Mouse (Mus musculus) midbrain, embryonic 13.5 days (tissue): ENCODE measurements around the gene Nqo2. TPM values are rescaled to one million over a fixed set of nuclear protein-coding genes. Genes with fewer than 3 reads are reported as not detected.

Experiments used
- ATAC-seq: fragments of 200-750 bp; cut with Nextera tagmentation; 2 replicates; pipeline ENCODE4 v1.8.0; 2017; ENCODE audit warnings: mild to moderate bottlenecking, moderate TSS enrichment, moderate library complexity
- H3K27ac ChIP-seq: fragments of 300-500 bp; sonication (generic); 2 replicates; pipeline ENCODE4 v1.5.1; 2015; ENCODE audit warnings: inconsistent platforms, mild to moderate bottlenecking, moderate library complexity
- H3K27me3 ChIP-seq: fragments of 300-500 bp; sonication (generic); 2 replicates; pipeline ENCODE4 v1.6.1; 2015; ENCODE audit warnings: mild to moderate bottlenecking, inconsistent platforms
- H3K36me3 ChIP-seq: fragments of 300-500 bp; sonication (generic); 2 replicates; pipeline ENCODE4 v1.6.1; 2015; ENCODE audit warnings: mild to moderate bottlenecking, inconsistent platforms
- H3K4me1 ChIP-seq: fragments of 300-500 bp; sonication (generic); replicated peaks from 2 replicates; pipeline ENCODE4 v1.6.1; 2015; ENCODE audit warnings: inconsistent platforms
- H3K4me2 ChIP-seq: fragments of 300-500 bp; sonication (generic); replicated peaks from 2 replicates; pipeline ENCODE4 v1.6.1; 2015; ENCODE audit warnings: moderate library complexity, mild to moderate bottlenecking, inconsistent platforms
- H3K4me3 ChIP-seq: fragments of 300-500 bp; sonication (generic); replicated peaks from 2 replicates; pipeline ENCODE4 v1.5.1; 2015; ENCODE audit warnings: mild to moderate bottlenecking, inconsistent platforms
- H3K9ac ChIP-seq: fragments of 300-500 bp; sonication (generic); replicated peaks from 2 replicates; pipeline ENCODE4 v1.6.1; 2015; ENCODE audit warnings: mild to moderate bottlenecking, inconsistent platforms
- H3K9me3 ChIP-seq: fragments of 300-500 bp; sonication (generic); 2 replicates; pipeline ENCODE4 v1.6.1; 2016; ENCODE audit warnings: mild to moderate bottlenecking, inconsistent platforms
- WGBS: fragments of 180-500 bp; shearing (Covaris S2); methylation state at CpG from one replicate; pipeline ENCODE4 v1.1.7; 2015; 5-methylcytosine and 5-hydroxymethylcytosine counted together
- polyA plus RNA-seq: library from polyadenylated mRNA; unstranded; fragments of >200 nt; fragmentation: Nextera tagmentation; extraction: Ambion mirVana; gene quantifications from 2 replicates; pipeline ENCODE4 v1.2.1, GENCODE M21; 2015

Nqo2 gene
- polyA plus RNA-seq, 1 experiment from 2014 or later, result 9.7 TPM

DNA sequence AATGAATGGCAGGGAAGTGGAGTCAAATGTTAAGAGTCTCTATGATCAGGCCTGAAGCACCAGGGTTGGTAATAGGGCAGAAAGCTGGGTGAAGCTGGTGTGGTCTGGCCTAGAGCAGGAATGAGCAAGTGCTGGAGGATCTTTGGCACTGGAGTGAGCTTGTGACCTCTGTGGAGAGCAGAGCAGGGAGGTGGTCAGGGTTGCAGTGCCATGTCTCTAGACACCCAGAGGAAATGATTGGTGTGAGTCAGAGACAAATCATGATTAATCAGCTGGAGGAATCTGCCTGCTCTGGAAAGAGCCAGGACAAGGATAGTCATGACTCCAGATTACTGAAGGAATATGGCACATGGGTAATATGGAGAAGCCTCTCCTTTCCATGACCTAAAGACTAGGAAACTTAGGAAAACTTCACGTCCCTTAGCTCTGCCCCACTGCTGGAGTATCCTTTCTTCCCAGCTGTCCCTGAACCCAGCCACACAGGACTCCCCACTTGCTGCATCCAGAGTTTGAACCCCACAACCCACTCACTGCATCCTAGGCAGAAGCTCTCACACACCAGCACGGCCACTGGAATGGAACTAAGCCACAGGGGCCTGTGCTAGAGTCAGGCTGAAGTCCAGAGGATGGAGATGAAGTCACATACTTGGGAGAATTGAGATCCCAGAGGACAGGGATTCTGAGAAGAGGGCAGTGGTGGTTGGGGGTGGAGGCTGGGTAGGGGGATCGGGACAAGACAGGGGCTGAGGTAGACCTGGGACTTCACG lies 13.0 kb upstream of the Nqo2 start:
- Histone ChIP-seq H3K4me2 (no peak overlapping the region), H3K4me1 (no peaks in the 10 kb centered on the region), H3K9ac (no peak overlapping the region), H3K9me3 (no peaks in the 10 kb centered on the region), H3K36me3 (no peaks in the 10 kb centered on the region), H3K27me3 (no peaks in the 10 kb centered on the region), H3K4me3 (no peak overlapping the region), H3K27ac (no peak overlapping the region)
- 83% methylated on average over 4 of the region's 4 CpGs for WGBS
- no peak; the same call in 1 of the 2 replicates for ATAC-seq

DNA sequence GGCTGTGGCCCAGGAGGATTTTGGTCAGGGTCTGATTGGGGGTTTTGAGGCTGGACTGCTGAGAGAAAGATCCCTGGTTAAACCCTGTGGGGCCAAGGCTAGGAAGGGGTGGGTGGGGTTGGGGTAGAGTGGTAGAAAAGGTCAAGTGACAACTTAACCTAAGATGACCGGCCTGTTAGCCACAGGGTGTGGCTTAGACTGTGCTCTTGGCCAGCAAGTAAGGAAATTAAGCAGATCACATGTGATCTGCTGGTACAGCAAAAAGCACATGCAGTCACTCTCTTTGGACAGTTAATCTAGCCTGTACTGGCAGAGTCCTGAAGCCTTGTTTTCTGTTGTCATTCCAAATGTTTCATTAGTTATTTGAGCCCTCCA lies 12.4 kb upstream of the Nqo2 start:
- ATAC-seq, result no peak
- H3K4me2 ChIP-seq, result no peak overlapping the region

DNA sequence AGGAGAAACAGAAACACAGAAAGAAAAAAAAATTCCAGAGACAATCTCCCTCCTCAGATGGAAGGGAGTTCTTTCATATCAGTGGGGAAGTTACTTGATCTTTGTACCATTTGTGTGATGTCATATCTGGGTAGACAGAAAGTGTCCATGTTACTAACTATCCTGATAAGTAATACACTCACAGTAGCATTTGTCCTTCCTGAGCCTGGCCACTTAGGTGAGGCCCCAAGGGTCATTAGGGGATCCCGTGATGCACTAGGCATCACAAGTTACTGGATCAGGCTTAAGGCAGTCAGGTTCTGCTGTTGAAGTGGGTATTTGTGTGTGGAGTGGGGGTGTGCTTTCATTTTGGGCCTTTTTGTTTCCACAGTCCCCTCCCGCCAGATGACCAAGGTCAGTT lies 11.5 kb upstream of the Nqo2 start:
- no peaks in the 10 kb centered on the region for H3K27me3 ChIP-seq
- no peak overlapping the region for H3K4me2 ChIP-seq
- H3K9ac ChIP-seq, result no peak overlapping the region
- ATAC-seq, result no peak
- no peak overlapping the region for H3K4me3 ChIP-seq
- no peaks in the 10 kb centered on the region for H3K9me3 ChIP-seq
- H3K4me1 ChIP-seq, result no peaks in the 10 kb centered on the region
- H3K36me3 ChIP-seq, result no peaks in the 10 kb centered on the region
- no peak overlapping the region for H3K27ac ChIP-seq
- WGBS, result 86% methylated on average over 2 of the region's 2 CpGs

More for the DNA sequence above, 12.4 kb upstream of the Nqo2 start:
- Histone ChIP-seq H3K4me1 (no peaks in the 10 kb centered on the region), H3K4me3 (no peak overlapping the region), H3K9ac (no peak overlapping the region), H3K27me3 (no peaks in the 10 kb centered on the region), H3K9me3 (no peaks in the 10 kb centered on the region), H3K27ac (no peak overlapping the region), H3K36me3 (no peaks in the 10 kb centered on the region)
- WGBS, result 59% methylated on average over 1 of the region's 1 CpGs

DNA sequence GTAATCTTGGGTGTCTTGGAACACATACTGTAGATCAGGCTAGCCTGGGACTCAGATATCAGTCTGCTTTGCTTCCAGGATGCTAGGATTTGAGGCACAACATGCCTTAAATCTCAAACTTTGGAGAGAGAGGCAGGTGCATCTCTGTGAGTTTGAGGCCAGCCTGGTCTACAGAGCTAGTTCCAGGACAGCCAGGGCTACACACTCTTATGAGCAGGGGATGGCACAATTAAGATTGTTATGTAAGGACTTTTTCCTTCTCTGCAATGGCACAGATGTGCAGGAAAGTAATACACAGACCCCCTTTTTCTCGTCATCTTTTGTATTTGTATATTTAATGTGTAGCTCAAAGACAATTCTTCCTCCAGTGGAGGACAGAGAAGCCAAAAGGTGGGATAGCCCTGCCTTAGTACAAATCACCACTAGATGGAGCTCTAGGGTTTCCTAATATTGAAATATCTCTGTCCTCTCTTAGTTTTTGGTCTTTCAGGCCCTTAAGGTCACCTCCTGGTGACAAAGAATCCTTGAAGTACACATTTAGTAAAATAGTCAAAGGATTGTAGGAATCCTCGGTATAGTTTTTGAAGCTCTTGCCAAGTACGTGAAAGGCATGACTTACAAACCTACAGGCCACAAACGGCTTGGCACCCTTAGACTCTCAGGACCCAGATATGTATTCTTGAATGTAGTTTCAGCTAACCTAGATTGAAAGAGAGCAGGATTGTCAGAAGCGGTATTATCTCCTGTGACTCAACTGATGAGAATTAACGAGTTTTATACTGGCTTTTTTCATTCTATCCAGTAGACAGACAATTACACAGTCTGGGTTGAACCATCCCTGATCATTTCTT lies 7.7 kb upstream of the Nqo2 start:
- Histone ChIP-seq H3K9me3 (no peaks in the 10 kb centered on the region), H3K4me2 (no peak overlapping the region)

DNA sequence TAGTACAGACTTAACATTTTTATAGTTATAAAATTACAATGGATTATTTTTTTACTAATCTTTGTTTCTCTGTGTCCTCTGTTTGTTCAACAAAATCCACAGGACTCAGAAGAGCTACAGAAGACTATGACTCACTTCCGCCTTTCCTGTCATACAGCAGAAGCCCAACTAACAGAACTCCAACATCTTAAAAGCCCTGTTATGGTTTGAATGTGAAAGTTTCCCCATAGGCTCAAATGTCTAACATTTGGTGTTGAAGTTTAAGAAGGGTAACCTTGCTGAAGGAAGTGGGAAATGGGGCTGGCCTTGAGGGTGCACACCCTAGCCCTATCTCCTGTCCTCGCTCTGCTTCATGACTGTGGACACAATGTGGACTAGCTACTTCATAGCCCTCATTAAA lies 4.7 kb upstream of the Nqo2 start:
- 90% methylated on average over 2 of the region's 2 CpGs for WGBS
- Histone ChIP-seq H3K36me3 (no peaks in the 10 kb centered on the region), H3K9me3 (no peaks in the 10 kb centered on the region), H3K27ac (no peak overlapping the region), H3K4me1 (peaks cover 6% of the 10 kb centered on the region; the same call in 1 of the 2 replicates), H3K27me3 (no peaks in the 10 kb centered on the region), H3K4me2 (no peak overlapping the region), H3K4me3 (no peak overlapping the region), H3K9ac (no peak overlapping the region)
- ATAC-seq, result no peak

More for the DNA sequence above, 7.7 kb upstream of the Nqo2 start:
- no peaks in the 10 kb centered on the region for H3K27me3 ChIP-seq
- no peak overlapping the region for H3K9ac ChIP-seq
- H3K36me3 ChIP-seq, result no peaks in the 10 kb centered on the region
- peak; percentile 66; the same call in 1 of the 2 replicates for ATAC-seq
- H3K4me3 ChIP-seq, result no peak overlapping the region
- H3K4me1 ChIP-seq, result no peaks in the 10 kb centered on the region
- H3K27ac ChIP-seq, result no peak overlapping the region
- 42% methylated on average over 6 of the region's 6 CpGs for WGBS

DNA sequence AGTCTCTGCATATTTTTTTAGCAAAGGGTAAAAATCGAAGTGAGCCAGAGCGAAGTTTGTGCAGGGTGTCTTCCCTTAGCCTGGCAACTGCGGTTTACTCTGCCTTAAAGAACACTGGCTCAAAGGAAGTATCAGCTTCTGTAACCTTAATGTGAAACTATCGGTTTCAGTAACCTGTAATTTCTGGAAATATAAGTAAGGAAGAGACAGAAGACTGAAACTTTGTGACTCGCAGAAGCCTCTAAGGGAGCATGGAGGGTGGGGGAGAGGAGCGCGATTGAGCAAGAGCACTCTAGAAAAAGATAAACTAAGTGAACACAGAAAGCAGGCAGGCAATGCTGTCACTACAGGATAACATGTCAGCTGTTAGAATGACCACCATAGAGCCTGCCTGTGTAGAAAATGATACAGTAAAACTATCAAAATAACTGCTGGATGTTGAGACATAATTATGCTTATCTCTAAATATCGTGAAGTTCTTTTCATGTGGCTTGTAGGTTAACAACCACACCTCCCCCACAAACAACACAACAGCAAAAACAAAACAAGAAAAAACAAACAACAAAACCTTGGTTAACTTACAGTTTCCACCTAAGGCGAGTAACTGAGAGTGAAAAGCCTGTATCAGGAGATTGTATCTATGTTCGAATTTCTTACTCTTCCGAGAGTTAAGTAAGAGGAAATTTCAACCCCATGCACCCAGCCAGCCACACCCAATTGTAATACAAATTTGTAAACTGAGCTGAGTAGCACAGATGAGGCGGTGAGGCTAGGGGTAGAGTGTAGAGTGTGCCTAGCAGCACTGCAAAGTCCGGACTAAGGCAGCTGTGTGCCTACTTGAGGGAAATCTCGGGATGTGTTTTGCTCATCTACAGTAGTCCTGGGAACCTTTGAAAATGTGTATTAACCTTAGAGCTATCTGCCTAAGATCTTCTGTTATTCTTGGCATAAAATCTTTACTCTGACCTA lies 853 bp downstream of the Nqo2 start:
- Histone ChIP-seq H3K36me3 (no peaks in the 10 kb centered on the region), H3K4me2 (peak overlapping the region; percentile 68), H3K27me3 (no peaks in the 10 kb centered on the region), H3K4me1 (peaks cover 15% of the 10 kb centered on the region), H3K9ac (peak overlapping the region; percentile 68), H3K9me3 (no peaks in the 10 kb centered on the region), H3K27ac (peak overlapping the region; percentile 63), H3K4me3 (peak overlapping the region; percentile 53)
- 24% methylated on average over 14 of the region's 14 CpGs for WGBS
- peak; percentile 51; the same call in 1 of the 2 replicates for ATAC-seq

DNA sequence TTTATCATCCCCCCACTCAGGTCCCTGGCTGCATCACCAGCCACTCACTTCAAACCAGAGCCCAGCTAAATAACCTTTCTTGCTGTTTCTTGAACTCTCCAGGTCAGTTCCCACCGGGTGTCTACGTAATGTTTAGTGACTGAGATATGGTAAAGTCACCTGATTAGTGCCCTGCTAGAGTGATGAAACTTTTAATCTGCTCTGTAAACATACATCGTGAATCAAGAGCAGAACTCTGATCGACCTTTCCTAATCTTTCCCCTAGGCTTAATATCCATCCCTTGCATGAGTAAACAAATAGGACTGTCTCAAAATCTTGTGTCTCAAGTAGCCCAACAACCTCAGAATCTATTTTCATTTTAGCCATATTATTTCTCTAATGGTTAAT lies 1.5 kb downstream of the Nqo2 start:
- Histone ChIP-seq H3K36me3 (no peaks in the 10 kb centered on the region), H3K27ac (no peak overlapping the region), H3K9ac (no peak overlapping the region), H3K4me1 (peaks cover 15% of the 10 kb centered on the region), H3K4me3 (no peak overlapping the region), H3K4me2 (no peak overlapping the region), H3K27me3 (no peaks in the 10 kb centered on the region), H3K9me3 (no peaks in the 10 kb centered on the region)
- WGBS, result 77% methylated on average over 4 of the region's 4 CpGs
- ATAC-seq, result no peak

DNA sequence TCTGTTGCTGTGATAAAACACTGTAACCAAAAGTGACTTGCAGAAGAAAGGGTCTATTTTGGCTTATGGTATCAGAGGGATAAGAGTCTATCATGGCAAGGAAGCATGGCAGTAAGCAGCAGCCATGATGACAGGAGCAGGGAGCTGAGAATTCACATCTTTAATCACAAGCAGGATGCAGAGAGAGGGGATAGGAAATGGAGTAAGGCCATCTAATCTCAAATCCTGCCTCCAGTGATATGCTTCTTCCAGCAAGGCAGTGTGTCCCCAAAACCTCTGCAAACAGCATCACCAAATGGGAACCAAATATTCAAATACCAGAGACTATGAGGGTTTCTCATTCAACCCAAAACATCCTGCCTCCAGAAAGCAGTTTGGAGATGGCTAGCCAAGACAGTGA lies 2.1 kb downstream of the Nqo2 start:
- Histone ChIP-seq H3K4me2 (no peak overlapping the region), H3K36me3 (no peaks in the 10 kb centered on the region), H3K9me3 (no peaks in the 10 kb centered on the region), H3K9ac (no peak overlapping the region), H3K4me3 (no peak overlapping the region), H3K27ac (no peak overlapping the region), H3K27me3 (no peaks in the 10 kb centered on the region), H3K4me1 (peaks cover 15% of the 10 kb centered on the region)
- no peak for ATAC-seq

DNA sequence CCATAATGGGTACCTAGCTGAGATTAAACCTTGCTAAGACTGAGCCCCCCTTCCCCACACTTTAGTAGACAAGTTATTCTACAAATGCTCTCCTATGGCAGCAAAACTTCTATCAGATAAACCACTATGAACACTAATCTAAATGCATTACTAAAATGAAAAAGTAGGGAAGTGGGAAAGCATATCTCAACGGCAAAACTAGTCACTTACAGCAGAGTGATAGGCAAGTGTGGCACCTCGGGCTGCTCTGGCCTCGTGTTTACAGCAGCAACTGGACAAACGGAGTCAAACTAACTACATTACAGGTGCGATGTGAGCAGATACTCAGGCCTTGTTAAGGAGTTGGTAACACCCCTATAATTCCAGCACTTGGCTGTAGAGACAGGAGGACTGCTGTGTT lies 25.1 kb downstream of the Nqo2 start:
- Histone ChIP-seq H3K4me3 (no peak overlapping the region), H3K9ac (no peak overlapping the region), H3K9me3 (no peaks in the 10 kb centered on the region), H3K4me1 (no peaks in the 10 kb centered on the region), H3K36me3 (peaks cover 4% of the 10 kb centered on the region; the same call in 1 of the 2 replicates), H3K27me3 (no peaks in the 10 kb centered on the region), H3K4me2 (no peak overlapping the region), H3K27ac (no peak overlapping the region)
- no peak for ATAC-seq
- WGBS, result 86% methylated on average over 5 of the region's 5 CpGs

DNA sequence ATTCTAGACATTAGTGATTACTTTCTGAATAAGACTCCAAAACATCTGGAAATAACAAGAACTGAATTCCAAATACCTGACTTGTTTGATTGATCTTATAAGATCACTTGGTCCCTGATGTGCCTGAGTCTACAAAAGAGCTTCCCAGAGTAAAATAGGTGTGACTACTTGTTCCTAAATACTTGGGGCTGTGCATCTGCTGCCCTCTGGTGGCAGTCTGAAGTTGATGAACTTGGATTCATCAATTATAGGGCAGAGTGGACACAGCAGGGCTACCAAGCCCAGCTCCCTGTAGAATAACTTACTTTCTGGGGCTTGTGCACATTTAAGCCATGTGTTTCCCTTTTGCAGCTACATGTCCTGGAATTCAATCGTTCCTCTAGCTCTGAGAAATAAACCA lies 30.7 kb downstream of the Nqo2 start:
- no peak overlapping the region for H3K9ac ChIP-seq
- no peak overlapping the region for H3K27ac ChIP-seq
- no peaks in the 10 kb centered on the region for H3K9me3 ChIP-seq
- no peaks in the 10 kb centered on the region for H3K27me3 ChIP-seq
- WGBS, result 36% methylated on average over 1 of the region's 1 CpGs
- H3K36me3 ChIP-seq, result peaks cover 9% of the 10 kb centered on the region; the same call in 1 of the 2 replicates
- H3K4me3 ChIP-seq, result no peak overlapping the region
- H3K4me2 ChIP-seq, result no peak overlapping the region
- no peaks in the 10 kb centered on the region for H3K4me1 ChIP-seq
- 0 out of 2 replicates have a peak, but pooled peaks have one; percentile 50 for ATAC-seq

DNA sequence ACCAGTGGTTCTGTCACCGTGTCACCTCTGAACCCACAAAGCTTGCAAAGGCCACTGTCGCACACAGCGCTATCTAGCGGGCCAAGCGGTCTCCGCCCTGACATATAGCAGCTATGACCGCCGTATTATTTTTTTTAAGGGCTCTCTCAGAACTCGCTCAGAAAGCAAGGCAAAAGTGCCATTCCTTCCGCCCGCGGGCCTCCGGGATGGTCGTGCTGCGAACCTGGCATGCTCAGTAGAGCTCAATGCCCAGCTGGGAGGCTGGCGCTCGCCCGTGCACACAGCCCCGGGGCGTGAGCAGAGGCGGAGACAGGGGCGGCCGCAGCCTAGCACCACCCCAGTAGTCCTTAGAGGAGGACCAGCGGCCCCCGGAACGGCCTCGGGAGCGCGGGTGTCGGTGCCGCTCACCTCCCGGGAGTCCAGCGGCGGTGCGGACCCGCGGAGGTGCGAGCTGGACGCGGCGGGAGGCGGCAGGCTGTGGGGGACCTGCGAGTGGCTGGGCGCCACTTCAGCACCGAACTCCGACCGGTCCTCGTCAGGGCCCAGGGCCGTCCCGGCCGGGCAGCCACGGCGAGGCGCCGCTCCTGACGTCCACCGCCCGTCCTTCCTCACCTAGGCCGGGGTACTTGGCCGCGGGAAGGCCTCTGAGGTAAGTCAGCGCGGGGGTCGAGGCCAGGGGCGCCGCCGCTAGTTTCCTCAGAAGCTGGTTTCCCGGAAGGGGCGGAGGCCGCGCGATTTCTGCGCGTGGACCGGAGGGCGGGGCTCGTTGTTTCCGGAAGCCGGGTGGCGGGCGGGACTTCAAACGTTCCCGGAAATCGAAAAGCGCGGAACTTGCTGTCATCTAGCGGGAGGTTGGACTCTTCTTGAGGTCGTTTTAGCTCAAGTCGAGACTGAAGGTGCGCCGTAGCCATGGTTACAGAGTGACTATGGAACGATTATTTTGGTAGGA lies 37.8 kb downstream of the Nqo2 start, which contains the start of the genes Ripk1 and Serpinb6a:
Gene Ripk1 (plus strand): TSS at position 306 of the 949 bp plus-strand sequence.
Gene Serpinb6a (minus strand): TSS at position 737 of the 949 bp plus-strand sequence.
- Histone ChIP-seq H3K36me3 (no peaks in the 10 kb centered on the region; the same call in 1 of the 2 replicates), H3K4me2 (peak within 1 kb of the TSS; percentile 60), H3K4me3 (peak within 1 kb of the TSS; percentile 83), H3K27ac (peak within 1 kb of the TSS; percentile 89), H3K9ac (peak within 1 kb of the TSS; percentile 87), H3K4me1 (peaks cover 18% of the 10 kb centered on the region), H3K27me3 (no peaks in the 10 kb centered on the region), H3K9me3 (no peaks in the 10 kb centered on the region)
- ATAC-seq, result peak; percentile 98
- WGBS, result under 1% methylated on average over 87 of the region's 92 CpGs
